11 mouse cellular contexts compared by ENCODE assay signal in genomic region chr5:119427511-119428019, GRCm38 (mm10).
DNase-seq lines count a peak whose midpoint lies in the region; ATAC-seq lines count a peak whose summit lies in the region.
"Had no signal": no experiment of that assay in that cellular context is flagged by ENCODE, and none has a peak within 500 bp of the region (broad histone marks: within the 10 kb centered on the region; RNA-seq: fewer than 3 reads in every experiment).

No protein-coding gene starts in this region.

- no peaks in the 10 kb centered on the region for H3K36me3 ChIP-seq in kidney, embryonic 16.5 days (ENCODE audit: insufficient read depth, low read length)
- no peaks in the 10 kb centered on the region for H3K36me3 ChIP-seq in limb, embryonic 13.5 days
- H3K36me3 ChIP-seq in neural tube, embryonic 15.5 days: no peaks in the 10 kb centered on the region
- H3K36me3 ChIP-seq: forebrain, embryonic 10.5 days; liver, embryonic 13.5 days had no signal

- H3K4me2 ChIP-seq in kidney, embryonic 16.5 days (replicated peaks; ENCODE audit: low read depth, low read length): no peak overlapping the region
- H3K4me2 ChIP-seq in limb, embryonic 13.5 days (replicated peaks): peak overlapping the region; percentile 19; the same call in 1 of the 2 replicates
- no peak overlapping the region for H3K4me2 ChIP-seq in neural tube, embryonic 15.5 days
- H3K4me2 ChIP-seq: liver, embryonic 13.5 days had no signal

- no peak overlapping the region for H3K9ac ChIP-seq in kidney, embryonic 16.5 days (replicated peaks; ENCODE audit: low read length)
- no peak overlapping the region for H3K9ac ChIP-seq in limb, embryonic 13.5 days
- H3K9ac ChIP-seq in neural tube, embryonic 15.5 days (replicated peaks): no peak overlapping the region
- H3K9ac ChIP-seq: liver, embryonic 13.5 days had no signal

- 70% methylated on average over 12 of the region's 12 CpGs for WGBS in kidney, embryonic 16.5 days
- 45% methylated on average over 12 of the region's 12 CpGs for WGBS in limb, embryonic 13.5 days
- 85% methylated on average over 12 of the region's 12 CpGs for WGBS in neural tube, embryonic 15.5 days

- H3K27ac ChIP-seq in kidney, embryonic 16.5 days (ENCODE audit: low read length): no peak overlapping the region
- 0 out of 2 replicates have a peak overlapping the region, but pooled peaks have one; percentile 2 for H3K27ac ChIP-seq in limb, embryonic 13.5 days
- H3K27ac ChIP-seq in neural tube, embryonic 15.5 days (replicated peaks): no peak overlapping the region
- H3K27ac ChIP-seq: forebrain, embryonic 10.5 days; liver, embryonic 13.5 days had no signal

- no peak for ATAC-seq in kidney, embryonic 16.5 days (ENCODE audit: low FRiP score, low TSS enrichment)
- peak; percentile 80; the same call in 1 of the 2 replicates for ATAC-seq in limb, embryonic 13.5 days (ENCODE audit: low FRiP score, low read depth)
- no peak for ATAC-seq in neural tube, embryonic 15.5 days (ENCODE audit: low FRiP score)

- H3K9me3 ChIP-seq in kidney, embryonic 16.5 days (ENCODE audit: low read length): no peaks in the 10 kb centered on the region
- peaks cover 3% of the 10 kb centered on the region; the same call in 1 of the 2 replicates for H3K9me3 ChIP-seq in limb, embryonic 13.5 days
- H3K9me3 ChIP-seq in neural tube, embryonic 15.5 days (replicated peaks): no peaks in the 10 kb centered on the region
- H3K9me3 ChIP-seq: liver, embryonic 13.5 days had no signal

- no peaks in the 10 kb centered on the region for H3K4me1 ChIP-seq in kidney, embryonic 16.5 days (ENCODE audit: insufficient read depth, low read length)
- peaks cover 19% of the 10 kb centered on the region for H3K4me1 ChIP-seq in limb, embryonic 13.5 days
- H3K4me1 ChIP-seq in neural tube, embryonic 15.5 days: no peaks in the 10 kb centered on the region
- H3K4me1 ChIP-seq: forebrain, embryonic 10.5 days; liver, embryonic 13.5 days had no signal

- no peaks in the 10 kb centered on the region for H3K27me3 ChIP-seq in kidney, embryonic 16.5 days (ENCODE audit: insufficient read depth, low read length)
- peaks cover 67% of the 10 kb centered on the region for H3K27me3 ChIP-seq in limb, embryonic 13.5 days
- no peaks in the 10 kb centered on the region for H3K27me3 ChIP-seq in neural tube, embryonic 15.5 days (replicated peaks)
- H3K27me3 ChIP-seq: liver, embryonic 13.5 days had no signal

- H3K4me3 ChIP-seq in kidney, embryonic 16.5 days (ENCODE audit: low read length): no peak overlapping the region
- no peak overlapping the region for H3K4me3 ChIP-seq in limb, embryonic 13.5 days
- no peak overlapping the region for H3K4me3 ChIP-seq in neural tube, embryonic 15.5 days (replicated peaks)
- H3K4me3 ChIP-seq: forebrain, embryonic 10.5 days; liver, embryonic 13.5 days had no signal

- peak; percentile 51 to 62 for DNase-seq in kidney, postnatal 4 days
- DNase-seq in gastrocnemius, postnatal 25 days: peak; percentile 49
- DNase-seq in testis, postnatal 10 days (ENCODE audit: low spot score): peak; percentile 50
- no peak for DNase-seq in spleen, postnatal 36 days (ENCODE audit: low spot score in 2 of 2)
- no peak for DNase-seq in thymus, postnatal 25 days
- DNase-seq: cerebellum, postnatal 25 days; liver, embryonic 13.5 days had no signal

Comparison
In these comparisons a context has a peak if more than half of its experiments do, and no peak if none do; other contexts are left out.
1. DNase-seq: peak in kidney, postnatal 4 days (2 of 2), gastrocnemius, postnatal 25 days (single experiment) and testis, postnatal 10 days (single experiment); none in spleen, postnatal 36 days (0 of 2) and thymus, postnatal 25 days (single experiment).